Mouse (Mus musculus): Measurements from ENCODE around the gene Lrrc8d. TPM values are rescaled to one million over a fixed set of nuclear protein-coding genes. Genes with fewer than 3 reads are reported as not detected.
A peak's percentile ranks its signal among the peaks of the same experiment; 100 is the strongest.

Lrrc8d gene
- polyA plus RNA-seq, 1 experiment from 2014 or later, result 35.7 TPM

GRCm38 (mm10) chr5:105708276-105708675 is 8.5 kb downstream of the Lrrc8d start:
- Histone ChIP-seq H3K36me3 (ENCODE audit: control insufficient read depth, insufficient read depth, low read length) (no peaks in the 10 kb centered on the region), H3K4me1 (ENCODE audit: control insufficient read depth, insufficient read depth, low read length) (peaks cover 27% of the 10 kb centered on the region), H3K4me3 (ENCODE audit: low read depth, low read length) (no peak overlapping the region), H3K4me2 (ENCODE audit: low read depth, low read length) (no peak overlapping the region), H3K9me3 (ENCODE audit: control insufficient read depth, low read length) (no peaks in the 10 kb centered on the region), H3K9ac (replicated peaks; ENCODE audit: low read depth, low read length) (no peak overlapping the region), H3K27me3 (ENCODE audit: control insufficient read depth, insufficient read depth, low read length) (no peaks in the 10 kb centered on the region), H3K27ac (ENCODE audit: low read depth, low read length) (no peak overlapping the region)
- ATAC-seq (ENCODE audit: low read depth), result no peak
- 88% methylated on average over 5 of the region's 5 CpGs for WGBS

GRCm38 (mm10) chr5:105710473-105710872 is 10.7 kb downstream of the Lrrc8d start:
- no peak for ATAC-seq (ENCODE audit: low read depth)
- Histone ChIP-seq H3K27me3 (ENCODE audit: control insufficient read depth, insufficient read depth, low read length) (no peaks in the 10 kb centered on the region), H3K36me3 (ENCODE audit: control insufficient read depth, insufficient read depth, low read length) (no peaks in the 10 kb centered on the region), H3K4me1 (ENCODE audit: control insufficient read depth, insufficient read depth, low read length) (peaks cover 8% of the 10 kb centered on the region; the same call in 1 of the 2 replicates), H3K27ac (ENCODE audit: low read depth, low read length) (no peak overlapping the region), H3K4me3 (ENCODE audit: low read depth, low read length) (no peak overlapping the region), H3K4me2 (ENCODE audit: low read depth, low read length) (no peak overlapping the region), H3K9ac (replicated peaks; ENCODE audit: low read depth, low read length) (no peak overlapping the region), H3K9me3 (ENCODE audit: control insufficient read depth, low read length) (no peaks in the 10 kb centered on the region)
- WGBS, result 81% methylated on average over 7 of the region's 7 CpGs

GRCm38 (mm10) chr5:105714446-105714845 is 14.7 kb downstream of the Lrrc8d start:
- no peak for ATAC-seq (ENCODE audit: low read depth)
- Histone ChIP-seq H3K4me2 (ENCODE audit: low read depth, low read length) (no peak overlapping the region), H3K9ac (replicated peaks; ENCODE audit: low read depth, low read length) (no peak overlapping the region), H3K4me1 (ENCODE audit: control insufficient read depth, insufficient read depth, low read length) (peaks cover 25% of the 10 kb centered on the region; the same call in 1 of the 2 replicates), H3K4me3 (ENCODE audit: low read depth, low read length) (no peak overlapping the region), H3K27ac (ENCODE audit: low read depth, low read length) (no peak overlapping the region), H3K36me3 (ENCODE audit: control insufficient read depth, insufficient read depth, low read length) (no peaks in the 10 kb centered on the region), H3K9me3 (ENCODE audit: control insufficient read depth, low read length) (no peaks in the 10 kb centered on the region), H3K27me3 (ENCODE audit: control insufficient read depth, insufficient read depth, low read length) (no peaks in the 10 kb centered on the region)
- WGBS, result 81% methylated on average over 6 of the region's 6 CpGs

GRCm38 (mm10) chr5:105715095-105715494 is 15.3 kb downstream of the Lrrc8d start:
- WGBS, result 81% methylated on average over 8 of the region's 8 CpGs
- Histone ChIP-seq H3K4me3 (ENCODE audit: low read depth, low read length) (no peak overlapping the region), H3K4me1 (ENCODE audit: control insufficient read depth, insufficient read depth, low read length) (peaks cover 21% of the 10 kb centered on the region; the same call in 1 of the 2 replicates), H3K36me3 (ENCODE audit: control insufficient read depth, insufficient read depth, low read length) (no peaks in the 10 kb centered on the region), H3K9me3 (ENCODE audit: control insufficient read depth, low read length) (no peaks in the 10 kb centered on the region), H3K27ac (ENCODE audit: low read depth, low read length) (peak overlapping the region; percentile 62; the same call in 1 of the 2 replicates), H3K4me2 (ENCODE audit: low read depth, low read length) (no peak overlapping the region), H3K9ac (replicated peaks; ENCODE audit: low read depth, low read length) (no peak overlapping the region), H3K27me3 (ENCODE audit: control insufficient read depth, insufficient read depth, low read length) (no peaks in the 10 kb centered on the region)
- no peak for ATAC-seq (ENCODE audit: low read depth)

- Histone ChIP-seq H3K27me3 (ENCODE audit: control insufficient read depth, insufficient read depth, low read length) (no peaks in the 10 kb centered on the region), H3K4me3 (ENCODE audit: low read depth, low read length) (no peak overlapping the region), H3K27ac (ENCODE audit: low read depth, low read length) (peak overlapping the region; percentile 62), H3K36me3 (ENCODE audit: control insufficient read depth, insufficient read depth, low read length) (no peaks in the 10 kb centered on the region), H3K4me2 (ENCODE audit: low read depth, low read length) (no peak overlapping the region), H3K9ac (replicated peaks; ENCODE audit: low read depth, low read length) (no peak overlapping the region), H3K4me1 (ENCODE audit: control insufficient read depth, insufficient read depth, low read length) (peaks cover 18% of the 10 kb centered on the region; the same call in 1 of the 2 replicates), H3K9me3 (ENCODE audit: control insufficient read depth, low read length) (no peaks in the 10 kb centered on the region)
- WGBS, result 46% methylated on average over 10 of the region's 10 CpGs
- peak; percentile 65; the same call in 1 of the 2 replicates for ATAC-seq (ENCODE audit: low read depth)
These were observed 15.9 kb downstream of the Lrrc8d start for GRCm38 (mm10) chr5:105715531-105716124.

- H3K9ac ChIP-seq (replicated peaks; ENCODE audit: low read depth, low read length), result no peak overlapping the region
- peak overlapping the region; percentile 40; the same call in 1 of the 2 replicates for H3K27ac ChIP-seq (ENCODE audit: low read depth, low read length)
- H3K4me1 ChIP-seq (ENCODE audit: control insufficient read depth, insufficient read depth, low read length), result peaks cover 18% of the 10 kb centered on the region; the same call in 1 of the 2 replicates
- no peak overlapping the region for H3K4me3 ChIP-seq (ENCODE audit: low read depth, low read length)
- peak; percentile 21; the same call in 1 of the 2 replicates for ATAC-seq (ENCODE audit: low read depth)
- H3K36me3 ChIP-seq (ENCODE audit: control insufficient read depth, insufficient read depth, low read length), result no peaks in the 10 kb centered on the region
- no peaks in the 10 kb centered on the region for H3K27me3 ChIP-seq (ENCODE audit: control insufficient read depth, insufficient read depth, low read length)
- 60% methylated on average over 7 of the region's 7 CpGs for WGBS
- H3K9me3 ChIP-seq (ENCODE audit: control insufficient read depth, low read length), result no peaks in the 10 kb centered on the region
- no peak overlapping the region for H3K4me2 ChIP-seq (ENCODE audit: low read depth, low read length)
These were observed 17.5 kb downstream of the Lrrc8d start for GRCm38 (mm10) chr5:105717294-105717693.

- no peak overlapping the region for H3K4me3 ChIP-seq (ENCODE audit: low read depth, low read length)
- no peak overlapping the region for H3K9ac ChIP-seq (replicated peaks; ENCODE audit: low read depth, low read length)
- H3K27me3 ChIP-seq (ENCODE audit: control insufficient read depth, insufficient read depth, low read length), result no peaks in the 10 kb centered on the region
- peak overlapping the region; percentile 8; the same call in 1 of the 2 replicates for H3K27ac ChIP-seq (ENCODE audit: low read depth, low read length)
- ATAC-seq (ENCODE audit: low read depth), result no peak
- H3K36me3 ChIP-seq (ENCODE audit: control insufficient read depth, insufficient read depth, low read length), result no peaks in the 10 kb centered on the region
- peaks cover 18% of the 10 kb centered on the region; the same call in 1 of the 2 replicates for H3K4me1 ChIP-seq (ENCODE audit: control insufficient read depth, insufficient read depth, low read length)
- H3K4me2 ChIP-seq (ENCODE audit: low read depth, low read length), result 0 out of 2 replicates have a peak overlapping the region, but pooled peaks have one; percentile 11
- H3K9me3 ChIP-seq (ENCODE audit: control insufficient read depth, low read length), result no peaks in the 10 kb centered on the region
- WGBS, result 63% methylated on average over 11 of the region's 11 CpGs
These were observed 18.4 kb downstream of the Lrrc8d start for GRCm38 (mm10) chr5:105718138-105718670.

- ATAC-seq (ENCODE audit: low read depth), result no peak
- no peak overlapping the region for H3K27ac ChIP-seq (ENCODE audit: low read depth, low read length)
- H3K9ac ChIP-seq (replicated peaks; ENCODE audit: low read depth, low read length), result no peak overlapping the region
- no peaks in the 10 kb centered on the region for H3K36me3 ChIP-seq (ENCODE audit: control insufficient read depth, insufficient read depth, low read length)
- H3K4me3 ChIP-seq (ENCODE audit: low read depth, low read length), result no peak overlapping the region
- H3K9me3 ChIP-seq (ENCODE audit: control insufficient read depth, low read length), result no peaks in the 10 kb centered on the region
- H3K4me1 ChIP-seq (ENCODE audit: control insufficient read depth, insufficient read depth, low read length), result peaks cover 15% of the 10 kb centered on the region; the same call in 1 of the 2 replicates
- no peak overlapping the region for H3K4me2 ChIP-seq (ENCODE audit: low read depth, low read length)
- 92% methylated on average over 4 of the region's 4 CpGs for WGBS
- H3K27me3 ChIP-seq (ENCODE audit: control insufficient read depth, insufficient read depth, low read length), result no peaks in the 10 kb centered on the region
These were observed 21.5 kb downstream of the Lrrc8d start for GRCm38 (mm10) chr5:105721267-105721666.

- Histone ChIP-seq H3K27ac (ENCODE audit: low read depth, low read length) (no peak overlapping the region), H3K4me3 (ENCODE audit: low read depth, low read length) (no peak overlapping the region), H3K9ac (replicated peaks; ENCODE audit: low read depth, low read length) (no peak overlapping the region), H3K4me1 (ENCODE audit: control insufficient read depth, insufficient read depth, low read length) (0 out of 2 replicates have a peak, but pooled peaks cover 2% of the 10 kb centered on the region), H3K36me3 (ENCODE audit: control insufficient read depth, insufficient read depth, low read length) (no peaks in the 10 kb centered on the region), H3K4me2 (ENCODE audit: low read depth, low read length) (no peak overlapping the region), H3K9me3 (ENCODE audit: control insufficient read depth, low read length) (no peaks in the 10 kb centered on the region), H3K27me3 (ENCODE audit: control insufficient read depth, insufficient read depth, low read length) (no peaks in the 10 kb centered on the region)
- ATAC-seq (ENCODE audit: low read depth), result no peak
- WGBS, result 71% methylated on average over 11 of the region's 11 CpGs
These were observed 23.0 kb downstream of the Lrrc8d start for GRCm38 (mm10) chr5:105722807-105723206.
